Mouse (Mus musculus): ENCODE data around the gene Coro7.

- TF ChIP-seq POLR2A (IDR thresholded peaks at IDR 0.05; ENCODE audit: control insufficient read depth, low read depth, low read length) = no peak
- TF ChIP-seq CTCF (IDR thresholded peaks at IDR 0.05; ENCODE audit: control insufficient read depth, insufficient read depth, insufficient replicate concordance, low read depth, low read length) = no peak
Observed at GRCm38 (mm10) chr16:4576873-4577272, 102.7 kb downstream of the Coro7 start.
